10 mouse cellular contexts compared by ENCODE assay signal in genomic region chr10:105288472-105288871, GRCm38 (mm10).
"Had no signal": no experiment of that assay in that cellular context is flagged by ENCODE, and none has a peak within 500 bp of the region (broad histone marks: within the 10 kb centered on the region; RNA-seq: fewer than 3 reads in every experiment).

No protein-coding gene starts in this region.

- H3K4me1 ChIP-seq: liver, embryonic 13.5 days had no signal

- H3K27ac ChIP-seq: kidney, postnatal 0 days; liver, embryonic 13.5 days had no signal

- H3K4me3 ChIP-seq: liver, embryonic 13.5 days had no signal

- DNase-seq: kidney, adult 2 months; kidney, postnatal 25 days; liver, embryonic 13.5 days; lung, adult 2 months; lung, postnatal 14 days; lung, postnatal 4 days; thymus, adult 2 months; thymus, postnatal 14 days; thymus, postnatal 4 days had no signal
